Comparison of ENCODE assay signal across 8 mouse cellular contexts in the genomic region with DNA sequence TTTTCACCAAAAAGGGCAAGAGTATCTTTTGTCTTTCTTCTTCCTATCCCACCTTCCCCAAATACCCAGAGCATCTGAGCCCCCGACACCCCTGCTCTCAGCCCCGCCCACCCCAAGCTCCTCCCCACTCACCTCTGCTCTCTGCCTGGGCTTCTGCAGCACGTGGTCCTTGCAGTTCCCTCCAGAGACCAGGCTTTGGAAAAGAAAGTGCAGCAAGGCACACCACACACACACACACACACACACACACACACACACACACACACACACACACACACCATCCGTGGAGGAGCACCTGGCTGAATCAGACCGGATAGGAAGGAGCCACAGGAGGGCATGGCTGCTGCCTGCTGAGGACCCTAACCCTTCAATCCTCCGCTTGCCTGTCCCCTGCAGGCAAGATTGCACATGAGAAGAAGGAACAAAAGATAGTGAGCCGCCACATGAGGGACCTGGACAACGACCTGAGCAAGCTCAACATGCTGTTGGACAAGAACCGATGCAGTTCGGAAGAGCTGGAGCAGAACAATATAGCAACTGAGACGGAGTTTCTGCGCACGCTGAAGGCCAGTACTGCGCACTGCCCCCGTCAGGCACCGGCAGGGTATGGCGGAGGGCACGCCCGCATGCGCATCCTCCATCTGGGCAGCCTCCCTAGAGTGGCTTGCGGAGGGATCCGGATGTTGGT. TPM values are rescaled to one million over a fixed set of nuclear protein-coding genes. Genes with fewer than 3 reads are reported as not detected.
A peak's percentile ranks its signal among the peaks of the same experiment; 100 is the strongest.
DNase-seq lines count a peak whose midpoint lies in the region; ATAC-seq lines count a peak whose summit lies in the region.

No protein-coding gene starts in this region.

- DNase-seq in kidney, postnatal 25 days: peak; percentile 23 to 42
- DNase-seq in kidney, adult 8-10 months: no peak
- peak; percentile 59 for DNase-seq in T-cell, adult 2 months (ENCODE audit: low spot score)
- peak; percentile 70 to 72 for DNase-seq in lung, postnatal 4 days
- no peak for DNase-seq in left cerebral cortex, adult 18-20 months (ENCODE audit: low spot score in 2 of 2)

- peak overlapping the region; percentile 62 for H3K9ac ChIP-seq in embryonic facial prominence, embryonic 13.5 days
- H3K9ac ChIP-seq in hindbrain, embryonic 15.5 days: peak overlapping the region; percentile 17; the same call in 1 of the 2 replicates
- no peak overlapping the region for H3K9ac ChIP-seq in stomach, embryonic 15.5 days

- no peak overlapping the region for H3K27ac ChIP-seq in embryonic facial prominence, embryonic 13.5 days
- peak overlapping the region; percentile 58 for H3K27ac ChIP-seq in hindbrain, embryonic 15.5 days (replicated peaks)
- no peak overlapping the region for H3K27ac ChIP-seq in stomach, embryonic 15.5 days

- H3K4me3 ChIP-seq in embryonic facial prominence, embryonic 13.5 days: peak overlapping the region; percentile 31
- H3K4me3 ChIP-seq in hindbrain, embryonic 15.5 days: peak overlapping the region; percentile 30
- H3K4me3 ChIP-seq in stomach, embryonic 15.5 days (replicated peaks): peak overlapping the region; percentile 23; the same call in 1 of the 2 replicates

- no peaks in the 10 kb centered on the region for H3K27me3 ChIP-seq in embryonic facial prominence, embryonic 13.5 days
- H3K27me3 ChIP-seq in hindbrain, embryonic 15.5 days: no peaks in the 10 kb centered on the region
- H3K27me3 ChIP-seq in stomach, embryonic 15.5 days (replicated peaks): no peaks in the 10 kb centered on the region

- no peaks in the 10 kb centered on the region for H3K9me3 ChIP-seq in embryonic facial prominence, embryonic 13.5 days
- no peaks in the 10 kb centered on the region for H3K9me3 ChIP-seq in hindbrain, embryonic 15.5 days
- no peaks in the 10 kb centered on the region for H3K9me3 ChIP-seq in stomach, embryonic 15.5 days

- peaks cover 33% of the 10 kb centered on the region for H3K4me1 ChIP-seq in embryonic facial prominence, embryonic 13.5 days
- H3K4me1 ChIP-seq in hindbrain, embryonic 15.5 days (replicated peaks): peaks cover 23% of the 10 kb centered on the region
- H3K4me1 ChIP-seq in stomach, embryonic 15.5 days: peaks cover 20% of the 10 kb centered on the region; the same call in 1 of the 2 replicates

- H3K4me2 ChIP-seq in embryonic facial prominence, embryonic 13.5 days: peak overlapping the region; percentile 62
- peak overlapping the region; percentile 54 for H3K4me2 ChIP-seq in hindbrain, embryonic 15.5 days
- H3K4me2 ChIP-seq in stomach, embryonic 15.5 days: peak overlapping the region; percentile 48

- WGBS in embryonic facial prominence, embryonic 13.5 days: 8% methylated on average over 22 of the region's 22 CpGs
- 3% methylated on average over 22 of the region's 22 CpGs for WGBS in hindbrain, embryonic 15.5 days
- WGBS in stomach, embryonic 15.5 days: 6% methylated on average over 22 of the region's 22 CpGs

- no peaks in the 10 kb centered on the region for H3K36me3 ChIP-seq in embryonic facial prominence, embryonic 13.5 days
- H3K36me3 ChIP-seq in hindbrain, embryonic 15.5 days: no peaks in the 10 kb centered on the region
- H3K36me3 ChIP-seq in stomach, embryonic 15.5 days: no peaks in the 10 kb centered on the region

- peak; percentile 60; the same call in 1 of the 2 replicates for ATAC-seq in embryonic facial prominence, embryonic 13.5 days (ENCODE audit: insufficient number of reproducible peaks, insufficient read depth, low FRiP score, low TSS enrichment, low read depth)
- peak; percentile 80; the same call in 1 of the 2 replicates for ATAC-seq in hindbrain, embryonic 15.5 days (ENCODE audit: low FRiP score, low read depth)
- peak; percentile 48; the same call in 1 of the 2 replicates for ATAC-seq in stomach, embryonic 15.5 days (ENCODE audit: insufficient read depth, low FRiP score, low read depth)

RNA-seq across cellular contexts. Expression of gene Gaa, which starts 14.7 kb away (rescaled TPM):
- 58.5 and 61.0 TPM in 2 replicates for polyA plus RNA-seq in embryonic facial prominence, embryonic 13.5 days (2015; fragmentation: Nextera tagmentation; extraction: Ambion mirVana)
- 95.1 and 105 TPM in 2 replicates for polyA plus RNA-seq in hindbrain, embryonic 15.5 days (2015; fragmentation: Nextera tagmentation; extraction: Ambion mirVana)
- polyA plus RNA-seq in stomach, embryonic 15.5 days (2015; fragmentation: Nextera tagmentation; extraction: Ambion mirVana): 62.6 and 64.3 TPM in 2 replicates
- 100 to 1,000 TPM; 242 to 279 TPM for total RNA-seq in left cerebral cortex, adult 18-20 months (2021)

RNA-seq across cellular contexts. Expression of gene Ccdc40, which starts 24.6 kb away (rescaled TPM):
- polyA plus RNA-seq in embryonic facial prominence, embryonic 13.5 days (2015; fragmentation: Nextera tagmentation; extraction: Ambion mirVana): 6.7 and 7.1 TPM in 2 replicates
- 14.6 and 15.4 TPM in 2 replicates for polyA plus RNA-seq in hindbrain, embryonic 15.5 days (2015; fragmentation: Nextera tagmentation; extraction: Ambion mirVana)
- polyA plus RNA-seq in stomach, embryonic 15.5 days (2015; fragmentation: Nextera tagmentation; extraction: Ambion mirVana): 2.1 and 2.6 TPM in 2 replicates
- total RNA-seq in left cerebral cortex, adult 18-20 months (2021): under 1 TPM; 0.70 to 0.91 TPM

RNA-seq across cellular contexts. Expression of gene Tbc1d16, which starts 24.7 kb away (rescaled TPM):
- polyA plus RNA-seq in embryonic facial prominence, embryonic 13.5 days (2015; fragmentation: Nextera tagmentation; extraction: Ambion mirVana): 22.7 and 24.9 TPM in 2 replicates
- polyA plus RNA-seq in hindbrain, embryonic 15.5 days (2015; fragmentation: Nextera tagmentation; extraction: Ambion mirVana): 56.1 and 57.1 TPM in 2 replicates
- polyA plus RNA-seq in stomach, embryonic 15.5 days (2015; fragmentation: Nextera tagmentation; extraction: Ambion mirVana): 18.7 and 19.3 TPM in 2 replicates
- total RNA-seq in left cerebral cortex, adult 18-20 months (2021): 10 to 100 TPM; 24.8 to 27.5 TPM

RNA-seq across cellular contexts. Expression of gene Eif4a3, which starts 46.9 kb away (rescaled TPM):
- polyA plus RNA-seq in embryonic facial prominence, embryonic 13.5 days (2015; fragmentation: Nextera tagmentation; extraction: Ambion mirVana): 339 and 385 TPM in 2 replicates
- polyA plus RNA-seq in hindbrain, embryonic 15.5 days (2015; fragmentation: Nextera tagmentation; extraction: Ambion mirVana): 242 and 250 TPM in 2 replicates
- 299 and 315 TPM in 2 replicates for polyA plus RNA-seq in stomach, embryonic 15.5 days (2015; fragmentation: Nextera tagmentation; extraction: Ambion mirVana)
- 10 to 100 TPM; 75.9 to 83.0 TPM for total RNA-seq in left cerebral cortex, adult 18-20 months (2021)

RNA-seq across cellular contexts. Expression of gene Card14, which starts 54.6 kb away (rescaled TPM):
- 1.1 and 1.2 TPM in 2 replicates for polyA plus RNA-seq in embryonic facial prominence, embryonic 13.5 days (2015; fragmentation: Nextera tagmentation; extraction: Ambion mirVana)
- 0.36 and 0.58 TPM in 2 replicates for polyA plus RNA-seq in hindbrain, embryonic 15.5 days (2015; fragmentation: Nextera tagmentation; extraction: Ambion mirVana)
- polyA plus RNA-seq in stomach, embryonic 15.5 days (2015; fragmentation: Nextera tagmentation; extraction: Ambion mirVana): 1.8 and 2.0 TPM in 2 replicates
- under 1 TPM; 0.12 to 0.28 TPM for total RNA-seq in left cerebral cortex, adult 18-20 months (2021)

Comparison
In these comparisons a context has a peak if more than half of its experiments do, and no peak if none do; other contexts are left out.
1. DNase-seq: peak in kidney, postnatal 25 days (2 of 2), T-cell, adult 2 months (single experiment) and lung, postnatal 4 days (2 of 2); none in kidney, adult 8-10 months (0 of 2) and left cerebral cortex, adult 18-20 months (0 of 2).
2. Peak in every context shown above with its lines, with median percentiles within 50 percentile points of each other: ATAC-seq, H3K4me2 ChIP-seq and H3K4me3 ChIP-seq.